Mouse (Mus musculus): Measurements from ENCODE around the gene Gm17467. TPM values are rescaled to one million over a fixed set of nuclear protein-coding genes. Genes with fewer than 3 reads are reported as not detected.
"Not testable (repeated sequence)": the region's sequence is repeated elsewhere in the genome, so short reads cannot be mapped to it uniquely, and the experiment has no call there.

Gene Gm17467
- not detected in 2 replicates for total RNA-seq (2014; rRNA removed)
- polyA plus RNA-seq (2015; fragmentation: Nextera tagmentation; extraction: Ambion mirVana), result not detected in 2 replicates

GRCm38 (mm10) chrX:123704691-123705090 is at the start of gene Gm17467:
Gm17467 (minus strand) TSS chrX:123704791.
- H3K9ac ChIP-seq (replicated peaks; ENCODE audit: low read length), result not testable (repeated sequence)

More at GRCm38 (mm10) chrX:123704691-123705090, at the start of gene Gm17467:
- H3K27me3 ChIP-seq (ENCODE audit: insufficient read depth, low read length); DNase-seq (ENCODE audit: low spot score); H3K27ac ChIP-seq; H3K4me1 ChIP-seq (ENCODE audit: insufficient read depth, low read length); ATAC-seq; H3K4me2 ChIP-seq (ENCODE audit: low read depth, low read length); H3K4me3 ChIP-seq (ENCODE audit: low read length); H3K36me3 ChIP-seq (ENCODE audit: insufficient read depth, low read length); H3K9me3 ChIP-seq (ENCODE audit: low read length): not testable (repeated sequence)
- WGBS, result no CpG with 5 or more reads among the region's 3 CpGs

Other genes with a start within 250 kb of the Gm17467 start
- gene Cldn34c2, start 123.1 kb downstream of the Gm17467 start, total RNA-seq (2014; rRNA removed), result not detected in 2 replicates
- not detected in 2 replicates for gene Cldn34c2, start 123.1 kb downstream of the Gm17467 start, polyA plus RNA-seq (2015; fragmentation: Nextera tagmentation; extraction: Ambion mirVana)
- not detected in 2 replicates for gene Cldn34c3, start 88.9 kb upstream of the Gm17467 start, total RNA-seq (2014; rRNA removed)
- gene Cldn34c3, start 88.9 kb upstream of the Gm17467 start, polyA plus RNA-seq (2015; fragmentation: Nextera tagmentation; extraction: Ambion mirVana), result not detected in 2 replicates

Data from hindbrain, postnatal 0 days (tissue).